Mouse (Mus musculus) hindbrain, embryonic 14.5 days (tissue): ENCODE measurements at regions not wholly inside any gene's neighbourhood (a gene's known extent, or its start where the extent isn't known, plus 50 kb on each side); places are given as distances from the start of the nearest gene placed in this dataset.

Source experiments
- ATAC-seq: fragments of 200-750 bp; cut with Nextera tagmentation; 2 replicates; pipeline ENCODE4 v1.8.0; 2017; ENCODE audit warnings: moderate number of reproducible peaks, mild to moderate bottlenecking, moderate TSS enrichment, moderate library complexity; ENCODE audit not compliant: low FRiP score
- DNase-seq: peaks from one replicate; pipeline ENCODE4 v3.0.0-alpha.2; 2015; ENCODE audit warnings: low spot score
- H3K27ac ChIP-seq: fragments of 300-500 bp; sonication (generic); 2 replicates; pipeline ENCODE4 v1.5.1; 2014; ENCODE audit warnings: mild to moderate bottlenecking, moderate library complexity
- H3K27me3 ChIP-seq: fragments of 300-500 bp; sonication (generic); 2 replicates; pipeline ENCODE4 v1.6.1; 2014; ENCODE audit warnings: mild to moderate bottlenecking, low read length, mixed read lengths; ENCODE audit not compliant: control insufficient read depth, insufficient read depth
- H3K36me3 ChIP-seq: fragments of 300-500 bp; sonication (generic); replicated peaks from 2 replicates; pipeline ENCODE4 v1.6.1; 2014; ENCODE audit not compliant: control insufficient read depth, insufficient read depth
- H3K4me1 ChIP-seq: fragments of 300-500 bp; sonication (generic); replicated peaks from 2 replicates; pipeline ENCODE4 v1.6.1; 2014; ENCODE audit warnings: antibody characterized with exemption, low read length, mixed read lengths; ENCODE audit not compliant: control insufficient read depth, insufficient read depth
- H3K4me2 ChIP-seq: fragments of 300-500 bp; sonication (generic); replicated peaks from 2 replicates; pipeline ENCODE4 v1.6.1; 2014; ENCODE audit warnings: mild to moderate bottlenecking, moderate library complexity
- H3K4me3 ChIP-seq: fragments of 300-500 bp; sonication (generic); replicated peaks from 2 replicates; pipeline ENCODE4 v1.5.1; 2014; ENCODE audit warnings: mild to moderate bottlenecking, low read length
- H3K9ac ChIP-seq: fragments of 300-500 bp; sonication (generic); 2 replicates; pipeline ENCODE4 v1.6.1; 2014
- H3K9me3 ChIP-seq: fragments of 300-500 bp; sonication (generic); 2 replicates; pipeline ENCODE4 v1.6.1; 2016; ENCODE audit warnings: low read length; ENCODE audit not compliant: control insufficient read depth
- WGBS: fragments of 180-500 bp; shearing (Covaris S2); extraction: QIAGEN DNeasy Blood & Tissue Kit; methylation state at CpG from one replicate; pipeline ENCODE4 v1.1.7; 2014; 5-methylcytosine and 5-hydroxymethylcytosine counted together

GRCm38 (mm10) chr14:120685263-120685662 lies 207.0 kb downstream of the Rap2a start:
- no peak overlapping the region for H3K4me3 ChIP-seq
- H3K9me3 ChIP-seq, result no peaks in the 10 kb centered on the region
- ATAC-seq (no peak), DNase-seq (no peak)
- no peaks in the 10 kb centered on the region for H3K36me3 ChIP-seq
- no peaks in the 10 kb centered on the region for H3K4me1 ChIP-seq
- no peak overlapping the region for H3K4me2 ChIP-seq
- H3K9ac ChIP-seq, result no peak overlapping the region
- 86% methylated on average over 4 of the region's 4 CpGs for WGBS
- H3K27me3 ChIP-seq, result no peaks in the 10 kb centered on the region
- no peak overlapping the region for H3K27ac ChIP-seq

- WGBS, result 92% methylated on average over 7 of the region's 7 CpGs
- Histone ChIP-seq H3K36me3 (no peaks in the 10 kb centered on the region), H3K4me2 (no peak overlapping the region), H3K9me3 (no peaks in the 10 kb centered on the region), H3K4me3 (no peak overlapping the region), H3K4me1 (no peaks in the 10 kb centered on the region), H3K27ac (no peak overlapping the region), H3K27me3 (no peaks in the 10 kb centered on the region), H3K9ac (no peak overlapping the region)
- no peak for ATAC-seq
- no peak for DNase-seq
Observed at GRCm38 (mm10) chr14:120685877-120686276, 207.6 kb downstream of the Rap2a start.

DNA sequence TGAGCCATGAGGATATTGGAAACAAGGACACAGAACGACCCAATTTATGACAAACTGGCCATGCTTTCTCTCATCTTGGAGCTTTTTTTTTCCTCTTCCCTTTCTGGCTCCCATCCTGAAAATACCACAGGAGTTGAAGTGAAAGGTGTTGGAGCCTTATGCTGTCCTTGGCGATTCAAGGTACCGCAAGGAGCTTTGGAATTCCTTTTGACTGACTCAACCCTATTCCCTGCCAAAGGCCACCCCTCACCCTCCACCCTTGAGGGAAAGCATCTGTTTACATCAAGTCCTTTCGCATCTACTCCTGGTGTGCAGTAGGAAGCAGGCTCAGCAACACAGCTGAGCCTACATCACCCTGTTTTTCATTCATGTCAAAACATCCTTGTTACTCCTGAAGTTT lies 208.5 kb downstream of the Rap2a start:
- Histone ChIP-seq H3K9me3 (no peaks in the 10 kb centered on the region), H3K36me3 (no peaks in the 10 kb centered on the region), H3K27me3 (no peaks in the 10 kb centered on the region), H3K4me3 (no peak overlapping the region), H3K9ac (no peak overlapping the region), H3K4me1 (no peaks in the 10 kb centered on the region), H3K4me2 (no peak overlapping the region), H3K27ac (no peak overlapping the region)
- ATAC-seq (no peak), DNase-seq (no peak)
- WGBS, result 92% methylated on average over 4 of the region's 4 CpGs

GRCm38 (mm10) chr14:120699378-120699777 lies 211.6 kb upstream of the Ipo5 start:
- ATAC-seq (no peak), DNase-seq (no peak)
- no peaks in the 10 kb centered on the region for H3K9me3 ChIP-seq
- no peaks in the 10 kb centered on the region for H3K27me3 ChIP-seq
- no peaks in the 10 kb centered on the region for H3K36me3 ChIP-seq
- no peak overlapping the region for H3K4me2 ChIP-seq
- 85% methylated on average over 4 of the region's 4 CpGs for WGBS
- H3K4me3 ChIP-seq, result no peak overlapping the region
- H3K27ac ChIP-seq, result no peak overlapping the region
- H3K4me1 ChIP-seq, result no peaks in the 10 kb centered on the region
- no peak overlapping the region for H3K9ac ChIP-seq

DNA sequence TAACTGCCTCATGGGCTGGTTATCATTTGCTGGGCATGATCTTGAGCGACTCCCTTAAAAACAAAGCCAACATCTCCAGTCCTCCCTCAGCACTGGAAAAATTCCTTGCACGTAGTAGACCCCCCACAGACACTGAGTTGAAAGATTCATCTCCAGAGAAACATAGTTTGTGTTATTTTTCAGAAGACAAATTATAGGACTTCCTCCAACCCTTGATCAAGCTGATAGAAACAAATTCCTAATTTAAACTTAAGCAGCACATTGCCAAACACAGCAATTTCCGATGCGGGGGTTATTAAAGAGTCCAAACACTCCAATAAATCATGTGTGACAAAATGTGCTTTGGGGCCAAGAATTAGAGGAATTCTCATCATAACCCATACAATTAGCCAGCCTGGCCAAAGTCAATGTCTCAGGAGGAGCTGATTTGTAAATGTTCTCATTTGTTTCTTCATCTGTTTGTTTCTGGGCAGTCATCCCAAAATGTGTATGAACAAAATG lies 205.7 kb upstream of the Ipo5 start:
- Histone ChIP-seq H3K27ac (no peak overlapping the region), H3K4me1 (no peaks in the 10 kb centered on the region; the same call in 1 of the 2 replicates), H3K9me3 (no peaks in the 10 kb centered on the region), H3K36me3 (no peaks in the 10 kb centered on the region), H3K9ac (no peak overlapping the region), H3K4me3 (no peak overlapping the region), H3K4me2 (no peak overlapping the region), H3K27me3 (no peaks in the 10 kb centered on the region)
- DNase-seq (peak; percentile 55), ATAC-seq (no peak)
- 69% methylated on average over 4 of the region's 4 CpGs for WGBS

DNA sequence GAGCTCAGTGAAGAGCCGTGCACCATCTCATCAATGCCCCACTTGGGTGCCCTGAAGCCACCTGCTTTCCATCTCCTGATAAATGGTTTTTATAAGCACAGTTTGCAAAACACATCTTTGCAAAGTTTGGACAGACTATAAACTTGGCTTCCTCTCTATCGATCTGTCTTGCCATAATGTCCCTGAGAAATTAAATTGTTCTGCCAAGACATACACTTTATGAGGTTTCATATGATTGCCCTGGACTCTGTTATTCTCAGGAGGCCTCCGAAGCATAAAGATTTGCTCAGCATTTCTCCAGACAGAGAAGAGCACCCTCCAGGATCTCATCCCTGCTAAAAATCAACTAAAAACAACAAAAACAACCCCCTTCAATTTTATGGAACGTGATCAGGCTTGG lies 200.2 kb upstream of the Ipo5 start:
- H3K4me3 ChIP-seq, result no peak overlapping the region
- no peak overlapping the region for H3K4me2 ChIP-seq
- no peak overlapping the region for H3K27ac ChIP-seq
- DNase-seq, result no peak
- no peak overlapping the region for H3K9ac ChIP-seq
- H3K27me3 ChIP-seq, result no peaks in the 10 kb centered on the region
- H3K36me3 ChIP-seq, result no peaks in the 10 kb centered on the region
- ATAC-seq, result no peak
- 92% methylated on average over 4 of the region's 4 CpGs for WGBS
- H3K4me1 ChIP-seq, result no peaks in the 10 kb centered on the region; the same call in 1 of the 2 replicates
- H3K9me3 ChIP-seq, result no peaks in the 10 kb centered on the region

GRCm38 (mm10) chr14:120720464-120721445 lies 190.3 kb upstream of the Ipo5 start:
- 81% methylated on average over 20 of the region's 20 CpGs for WGBS
- no peak for ATAC-seq

DNA sequence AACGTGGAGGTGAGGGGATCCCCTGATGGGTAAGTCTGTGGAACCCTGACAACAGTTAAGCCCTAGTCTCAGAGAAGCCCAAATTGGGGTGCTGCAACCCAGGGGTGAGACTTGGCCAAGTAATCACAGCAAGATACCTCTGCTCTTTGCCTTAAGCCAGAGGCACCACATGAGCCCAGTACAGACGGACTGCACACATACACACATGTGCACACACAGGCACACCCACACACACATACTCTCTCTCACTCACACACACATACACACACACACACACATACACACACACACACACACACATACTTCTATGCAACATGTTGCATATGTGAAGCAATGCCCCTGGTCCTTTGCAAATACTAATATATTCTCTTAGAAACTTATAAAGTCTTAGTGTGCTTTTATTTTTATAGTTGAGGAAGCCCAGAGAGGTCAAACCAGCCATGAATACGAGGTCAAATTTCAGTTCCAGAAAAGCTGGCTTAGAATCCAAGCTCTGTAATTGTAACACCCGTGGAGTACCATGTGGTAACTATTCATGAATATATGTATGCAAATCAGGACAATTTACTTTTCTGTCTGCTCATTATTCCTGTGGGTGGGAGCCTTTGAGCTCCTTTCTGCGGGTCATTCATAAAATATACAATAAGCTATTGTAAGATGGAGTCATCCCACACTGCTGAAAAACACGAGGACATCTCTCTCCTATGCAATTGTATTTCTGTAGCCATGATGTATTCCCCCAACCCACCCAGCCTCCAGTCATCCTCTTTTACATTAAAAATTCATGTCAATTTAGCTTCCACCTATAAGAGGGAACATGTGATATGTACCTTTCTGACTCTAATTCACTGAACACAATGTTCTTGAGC lies 189.2 kb upstream of the Ipo5 start:
- H3K4me2 ChIP-seq, result no peak overlapping the region
- H3K4me1 ChIP-seq, result no peaks in the 10 kb centered on the region
- ATAC-seq, result peak; percentile 14; the same call in 1 of the 2 replicates
- no peak overlapping the region for H3K9ac ChIP-seq
- no peak for DNase-seq
- 42% methylated on average over 6 of the region's 6 CpGs for WGBS
- no peaks in the 10 kb centered on the region for H3K27me3 ChIP-seq
- H3K27ac ChIP-seq, result no peak overlapping the region
- no peak overlapping the region for H3K4me3 ChIP-seq
- no peaks in the 10 kb centered on the region for H3K36me3 ChIP-seq
- H3K9me3 ChIP-seq, result no peaks in the 10 kb centered on the region

More at GRCm38 (mm10) chr14:120720464-120721445, 190.3 kb upstream of the Ipo5 start:
- no peak overlapping the region for H3K4me2 ChIP-seq
- H3K4me3 ChIP-seq, result no peak overlapping the region
- H3K9me3 ChIP-seq, result no peaks in the 10 kb centered on the region
- H3K27ac ChIP-seq, result no peak overlapping the region
- no peaks in the 10 kb centered on the region for H3K4me1 ChIP-seq
- no peak overlapping the region for H3K9ac ChIP-seq
- no peak for DNase-seq
- no peaks in the 10 kb centered on the region for H3K27me3 ChIP-seq
- no peaks in the 10 kb centered on the region for H3K36me3 ChIP-seq

DNA sequence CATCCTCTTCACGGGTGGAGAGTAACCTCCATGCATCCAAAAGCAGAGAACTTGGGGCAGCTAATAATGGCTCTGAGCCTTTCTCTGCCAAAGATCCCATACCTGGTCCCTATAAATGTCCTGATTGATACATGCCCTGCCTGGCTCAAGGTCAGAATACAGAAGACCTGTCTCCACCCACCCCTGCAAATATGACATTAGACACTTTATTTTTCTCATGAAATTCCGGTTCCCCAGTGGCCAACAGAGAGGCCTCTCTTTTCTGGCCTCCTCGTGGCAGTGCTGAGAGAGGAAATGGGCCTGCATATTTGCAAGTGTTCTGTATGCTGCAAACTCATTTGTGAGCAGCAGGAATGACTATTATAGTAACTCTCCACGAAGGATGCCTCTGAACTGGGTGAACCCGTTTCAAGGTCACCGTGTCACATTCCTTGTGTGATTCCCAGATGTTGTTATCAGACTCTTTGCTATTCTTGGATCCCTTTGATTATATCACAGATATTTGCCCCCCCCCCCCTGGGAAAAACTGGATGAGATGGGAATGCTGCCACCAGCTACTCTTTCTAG lies 188.4 kb upstream of the Ipo5 start:
- H3K36me3 ChIP-seq, result no peaks in the 10 kb centered on the region
- no peak overlapping the region for H3K4me3 ChIP-seq
- H3K9me3 ChIP-seq, result no peaks in the 10 kb centered on the region
- DNase-seq (no peak), ATAC-seq (no peak)
- H3K4me2 ChIP-seq, result no peak overlapping the region
- WGBS, result 72% methylated on average over 6 of the region's 6 CpGs
- H3K4me1 ChIP-seq, result no peaks in the 10 kb centered on the region
- H3K9ac ChIP-seq, result no peak overlapping the region
- no peak overlapping the region for H3K27ac ChIP-seq
- no peaks in the 10 kb centered on the region for H3K27me3 ChIP-seq
